Mouse (Mus musculus): ENCODE results near the gene Rprd2. TPM values are rescaled to one million over a fixed set of nuclear protein-coding genes. Genes with fewer than 3 reads are reported as not detected.
"Not testable (repeated sequence)": the region's sequence is repeated elsewhere in the genome, so short reads cannot be mapped to it uniquely, and the experiment has no call there.

Rprd2 gene
- polyA plus RNA-seq, 1 experiment = 0.52 TPM

DNA sequence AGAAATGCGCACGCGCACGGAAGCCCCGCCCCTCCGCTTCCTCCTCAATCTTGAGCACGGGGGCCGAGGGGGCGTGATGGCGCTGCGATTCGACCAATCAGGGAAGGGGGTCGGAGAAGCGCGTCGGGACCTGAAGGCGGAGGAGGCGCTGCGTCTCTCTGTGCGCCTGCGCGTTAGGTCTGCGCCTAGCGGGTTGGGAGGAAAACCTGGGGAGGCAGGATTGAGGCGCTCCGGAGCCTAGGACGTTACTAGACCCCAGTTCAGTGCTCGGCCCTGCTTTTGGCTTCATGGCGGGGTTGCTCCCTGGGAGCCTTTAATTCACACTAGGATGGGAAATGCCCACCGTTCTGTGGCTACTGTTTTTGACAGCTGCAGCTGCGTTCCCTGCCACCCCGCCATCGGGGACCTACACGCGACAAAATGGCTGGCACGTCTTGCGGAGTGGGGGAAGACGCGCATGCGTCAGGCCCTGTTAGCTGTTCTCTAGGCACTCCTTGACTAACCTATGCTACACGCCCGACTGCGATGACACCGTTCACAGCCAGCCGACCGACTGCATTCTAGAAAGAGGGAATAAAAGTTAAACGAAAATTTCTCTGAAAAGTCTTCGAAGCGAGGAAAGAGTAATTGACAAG is 805 bp upstream of the Rprd2 start:
- TF ChIP-seq TAL1 (IDR thresholded peaks at IDR 0.05; ENCODE audit: low read length) = no peak
- no peak for TF ChIP-seq GATA1 (IDR thresholded peaks at IDR 0.05; ENCODE audit: low read length)
- Histone ChIP-seq H3K36me3 (ENCODE audit: control insufficient read depth) (peaks cover 12% of the 10 kb centered on the region), H3K27me3 (ENCODE audit: control insufficient read depth) (no peaks in the 10 kb centered on the region), H3K4me1 (ENCODE audit: control insufficient read depth) (peaks cover 44% of the 10 kb centered on the region), H3K9me3 (ENCODE audit: control insufficient read depth, low read length) (no peaks in the 10 kb centered on the region), H3K4me3 (replicated peaks) (peak overlapping the region; percentile 73)

DNA sequence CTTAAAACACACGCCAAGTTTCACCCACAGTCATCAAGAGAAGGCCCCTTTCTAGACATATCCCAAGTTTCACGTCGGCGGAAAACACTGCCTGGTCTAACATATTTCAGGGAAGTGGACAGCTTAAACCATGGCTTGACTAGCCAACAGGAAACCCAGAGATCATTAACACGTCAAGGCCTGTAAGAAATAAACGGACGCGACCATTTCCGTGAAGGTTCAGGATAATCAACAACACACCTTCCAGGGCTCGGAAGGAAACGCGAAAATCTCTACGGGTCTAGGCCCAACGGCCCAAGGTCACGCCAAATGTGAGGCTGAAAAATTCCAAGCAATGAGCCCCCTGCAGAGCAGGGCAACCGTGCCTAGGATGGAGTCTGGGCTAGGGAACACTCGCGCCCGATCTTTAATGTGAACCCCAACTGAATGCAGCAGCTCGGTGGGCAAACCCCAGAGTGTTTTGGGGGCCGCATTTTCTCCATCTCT is 594 bp downstream of the Rprd2 start:
- Histone ChIP-seq H3K9me3 (ENCODE audit: control insufficient read depth, low read length) (no peaks in the 10 kb centered on the region), H3K36me3 (ENCODE audit: control insufficient read depth) (peaks cover 13% of the 10 kb centered on the region), H3K4me1 (ENCODE audit: control insufficient read depth) (peaks cover 48% of the 10 kb centered on the region), H3K27me3 (ENCODE audit: control insufficient read depth) (no peaks in the 10 kb centered on the region), H3K4me3 (replicated peaks) (peak overlapping the region; percentile 73)
- TF ChIP-seq GATA1 (IDR thresholded peaks at IDR 0.05; ENCODE audit: low read length) (no peak), TAL1 (IDR thresholded peaks at IDR 0.05; ENCODE audit: low read length) (no peak)

DNA sequence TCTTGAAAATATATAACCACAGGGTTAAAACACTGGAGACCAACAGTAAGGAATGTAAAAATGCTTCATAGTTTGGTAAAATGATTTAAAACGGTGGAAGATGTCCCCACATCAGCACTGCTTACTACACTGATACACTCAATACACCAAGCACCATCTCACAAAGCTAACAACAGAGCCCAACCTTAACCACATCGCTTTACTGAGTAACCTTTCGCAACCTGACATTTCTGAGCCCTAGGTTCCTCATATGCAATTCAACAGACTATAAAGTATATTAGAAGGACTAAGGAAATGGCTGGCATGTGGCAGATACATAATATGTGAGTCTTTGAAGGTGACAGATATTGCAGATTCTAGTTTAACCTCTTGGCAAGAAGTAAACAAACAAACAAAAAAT is 2.0 kb downstream of the Rprd2 start:
- Histone ChIP-seq H3K4me1 (ENCODE audit: control insufficient read depth) (peaks cover 56% of the 10 kb centered on the region), H3K4me3 (replicated peaks) (peak overlapping the region; percentile 73), H3K9me3 (ENCODE audit: control insufficient read depth, low read length) (no peaks in the 10 kb centered on the region), H3K36me3 (ENCODE audit: control insufficient read depth) (peaks cover 19% of the 10 kb centered on the region), H3K27me3 (ENCODE audit: control insufficient read depth) (no peaks in the 10 kb centered on the region)
- TF ChIP-seq GATA1 (IDR thresholded peaks at IDR 0.05; ENCODE audit: low read length) (no peak), TAL1 (IDR thresholded peaks at IDR 0.05; ENCODE audit: low read length) (no peak)

DNA sequence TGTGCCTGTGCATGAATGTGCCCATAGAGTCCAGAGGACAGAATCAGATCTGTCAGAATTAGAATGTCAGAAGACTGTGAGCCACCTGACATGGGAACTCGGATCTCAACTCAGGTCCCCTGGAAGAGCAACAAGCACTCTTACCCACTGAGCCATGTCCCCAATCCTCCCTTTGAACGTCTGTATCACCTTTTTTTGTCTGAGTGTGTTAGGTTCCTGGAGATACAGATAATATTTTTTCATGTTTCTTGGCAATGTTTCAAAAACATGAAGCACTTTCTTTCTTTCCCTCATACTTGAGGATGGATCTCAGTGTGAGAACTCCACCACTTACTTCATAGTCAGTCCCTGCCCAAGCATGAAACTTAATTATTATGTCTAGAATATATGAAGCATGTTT is 10.3 kb downstream of the Rprd2 start:
- Histone ChIP-seq H3K27me3 (ENCODE audit: control insufficient read depth) (no peaks in the 10 kb centered on the region), H3K9me3 (ENCODE audit: control insufficient read depth, low read length) (no peaks in the 10 kb centered on the region), H3K4me3 (replicated peaks) (no peak overlapping the region), H3K36me3 (ENCODE audit: control insufficient read depth) (peaks cover 43% of the 10 kb centered on the region), H3K4me1 (ENCODE audit: control insufficient read depth) (peaks cover 57% of the 10 kb centered on the region)
- no peak for TF ChIP-seq GATA1 (IDR thresholded peaks at IDR 0.05; ENCODE audit: low read length)
- no peak for TF ChIP-seq TAL1 (IDR thresholded peaks at IDR 0.05; ENCODE audit: low read length)

DNA sequence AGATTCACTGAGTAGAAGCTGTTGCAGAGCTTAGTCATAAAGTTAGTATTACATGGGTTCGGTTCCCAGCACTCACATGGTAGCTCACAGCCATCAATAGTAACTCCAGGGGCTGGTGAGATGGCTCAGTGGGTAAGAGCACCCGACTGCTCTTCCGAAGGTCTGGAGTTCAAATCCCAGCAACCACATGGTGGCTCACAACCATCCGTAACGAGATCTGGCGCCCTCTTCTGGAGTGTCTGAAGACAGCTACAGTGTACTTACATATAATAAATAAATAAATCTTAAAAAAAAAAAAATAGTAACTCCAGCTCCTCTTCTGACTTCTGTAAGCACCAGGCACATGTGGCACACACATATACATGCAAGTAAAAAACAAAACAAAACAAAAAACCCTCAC is 11.0 kb downstream of the Rprd2 start:
- H3K36me3 ChIP-seq (ENCODE audit: control insufficient read depth) = peaks cover 46% of the 10 kb centered on the region
- H3K4me1 ChIP-seq (ENCODE audit: control insufficient read depth) = peaks cover 62% of the 10 kb centered on the region

DNA sequence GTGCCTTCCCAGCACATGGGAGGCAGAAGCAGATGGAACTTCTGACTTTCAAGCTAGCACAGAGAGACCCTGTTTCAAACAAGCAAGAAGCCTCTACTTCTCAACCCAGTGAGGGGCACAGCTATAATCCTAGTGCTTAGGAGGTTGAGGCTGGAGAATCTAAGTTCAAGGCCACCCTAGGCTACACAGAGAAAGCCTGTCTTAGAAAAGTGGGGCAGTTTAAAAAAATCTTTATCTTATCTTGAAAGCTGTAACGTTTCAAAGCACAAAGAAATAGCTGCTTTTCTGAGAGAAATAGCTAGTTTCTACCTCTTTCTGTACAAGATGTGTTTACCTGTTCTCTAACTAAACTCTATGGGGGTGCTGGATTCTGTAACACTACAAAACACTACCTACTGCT is 12.0 kb downstream of the Rprd2 start:
- no peak overlapping the region for H3K4me3 ChIP-seq (replicated peaks)
- TF ChIP-seq GATA1 (IDR thresholded peaks at IDR 0.05; ENCODE audit: low read length) (no peak), TAL1 (IDR thresholded peaks at IDR 0.05; ENCODE audit: low read length) (no peak)
- H3K36me3 ChIP-seq (ENCODE audit: control insufficient read depth) = peaks cover 47% of the 10 kb centered on the region
- peaks cover 62% of the 10 kb centered on the region for H3K4me1 ChIP-seq (ENCODE audit: control insufficient read depth)
- no peaks in the 10 kb centered on the region for H3K27me3 ChIP-seq (ENCODE audit: control insufficient read depth)
- H3K9me3 ChIP-seq (ENCODE audit: control insufficient read depth, low read length) = no peaks in the 10 kb centered on the region

More for the DNA sequence above, 11.0 kb downstream of the Rprd2 start:
- not testable (repeated sequence) for H3K27me3 ChIP-seq (ENCODE audit: control insufficient read depth); H3K4me3 ChIP-seq (replicated peaks); H3K9me3 ChIP-seq (ENCODE audit: control insufficient read depth, low read length)

DNA sequence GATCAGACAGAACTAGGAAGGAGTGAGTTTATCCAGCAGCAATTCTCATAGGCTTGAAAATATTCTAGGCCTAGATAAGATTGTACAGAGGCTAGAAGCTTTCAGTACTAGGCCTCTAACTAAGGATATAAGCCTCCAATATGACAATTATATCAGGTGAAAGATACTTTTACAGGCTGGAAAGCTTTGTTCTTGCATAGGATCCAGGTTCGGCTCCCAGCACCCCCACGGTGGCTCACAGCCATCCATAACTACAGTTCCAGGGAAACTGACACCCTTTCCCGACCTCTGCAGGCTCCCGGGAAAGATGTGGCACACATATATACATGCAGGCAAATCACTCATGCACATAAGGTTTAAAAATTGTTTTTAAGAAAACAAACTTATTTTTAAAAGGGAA is 14.8 kb downstream of the Rprd2 start:
- Histone ChIP-seq H3K9me3 (ENCODE audit: control insufficient read depth, low read length) (no peaks in the 10 kb centered on the region), H3K4me3 (replicated peaks) (no peak overlapping the region), H3K4me1 (ENCODE audit: control insufficient read depth) (peaks cover 54% of the 10 kb centered on the region), H3K36me3 (ENCODE audit: control insufficient read depth) (peaks cover 54% of the 10 kb centered on the region), H3K27me3 (ENCODE audit: control insufficient read depth) (no peaks in the 10 kb centered on the region)
- TF ChIP-seq GATA1 (IDR thresholded peaks at IDR 0.05; ENCODE audit: low read length) (no peak), TAL1 (IDR thresholded peaks at IDR 0.05; ENCODE audit: low read length) (no peak)

DNA sequence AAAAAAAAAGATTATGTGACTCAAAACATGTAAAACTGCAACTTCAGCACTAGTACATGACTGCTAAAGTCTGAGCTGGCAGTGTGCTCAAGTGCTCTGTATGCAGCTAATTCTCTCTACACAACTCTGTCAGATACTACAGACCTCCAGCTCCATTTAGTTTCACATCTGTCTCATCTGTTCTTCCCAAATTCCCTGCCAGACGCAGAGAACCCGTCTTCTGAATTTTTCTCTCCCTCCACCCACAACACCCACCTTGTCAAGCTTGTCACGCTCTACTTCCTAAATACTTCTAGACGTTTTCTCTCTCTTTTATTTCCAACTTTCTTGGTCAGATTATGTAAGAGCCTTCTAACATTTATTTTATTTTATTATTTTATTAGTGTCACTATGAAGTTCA is 19.9 kb downstream of the Rprd2 start:
- H3K4me1 ChIP-seq (ENCODE audit: control insufficient read depth) = peaks cover 26% of the 10 kb centered on the region
- H3K27me3 ChIP-seq (ENCODE audit: control insufficient read depth) = no peaks in the 10 kb centered on the region
- TF ChIP-seq GATA1 (IDR thresholded peaks at IDR 0.05; ENCODE audit: low read length) = no peak
- H3K4me3 ChIP-seq (replicated peaks) = no peak overlapping the region
- H3K9me3 ChIP-seq (ENCODE audit: control insufficient read depth, low read length) = no peaks in the 10 kb centered on the region
- peaks cover 24% of the 10 kb centered on the region for H3K36me3 ChIP-seq (ENCODE audit: control insufficient read depth)

DNA sequence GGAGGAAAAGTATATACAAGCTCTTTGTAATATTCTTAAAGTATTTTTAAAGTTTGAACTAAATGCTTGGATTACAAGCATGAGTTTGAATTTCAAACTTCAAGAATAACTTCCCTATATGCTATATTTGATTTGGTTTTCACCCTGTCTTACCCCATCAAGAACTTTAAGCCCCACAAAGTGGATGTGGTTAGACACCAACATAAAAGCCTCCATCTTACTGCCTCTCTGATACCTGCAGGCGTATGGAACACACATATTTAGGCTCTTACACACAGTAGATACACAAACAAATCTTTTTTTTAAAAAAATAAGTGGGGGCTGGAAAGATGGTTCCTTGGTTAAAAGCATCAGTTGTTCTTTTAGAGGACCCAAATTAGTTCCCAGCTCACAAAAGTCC is 24.4 kb downstream of the Rprd2 start:
- TF ChIP-seq GATA1 (IDR thresholded peaks at IDR 0.05; ENCODE audit: low read length) (no peak), TAL1 (IDR thresholded peaks at IDR 0.05; ENCODE audit: low read length) (no peak)
- H3K4me1 ChIP-seq (ENCODE audit: control insufficient read depth) = peaks cover 6% of the 10 kb centered on the region
- H3K27me3 ChIP-seq (ENCODE audit: control insufficient read depth) = no peaks in the 10 kb centered on the region
- H3K36me3 ChIP-seq (ENCODE audit: control insufficient read depth) = peaks cover 2% of the 10 kb centered on the region
- H3K9me3 ChIP-seq (ENCODE audit: control insufficient read depth, low read length) = no peaks in the 10 kb centered on the region
- H3K4me3 ChIP-seq (replicated peaks) = no peak overlapping the region

DNA sequence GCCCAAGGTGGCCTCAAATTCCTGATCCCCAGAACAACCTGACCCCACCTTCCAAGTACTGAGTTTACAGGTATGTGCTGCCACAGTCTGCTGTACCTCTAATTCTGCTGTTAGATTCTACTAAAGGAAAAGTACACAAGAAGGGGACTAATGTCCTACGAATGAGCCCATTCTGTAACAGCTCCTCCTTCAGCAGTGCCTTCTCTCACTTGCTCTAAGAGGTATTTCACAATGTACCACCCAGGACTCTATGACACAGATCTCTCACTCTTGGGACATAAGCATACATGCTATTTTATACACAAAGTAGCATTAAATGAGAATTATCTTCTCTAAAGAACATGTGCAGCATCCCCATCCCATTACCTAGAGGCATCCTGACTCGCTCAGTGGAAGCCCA is 25.0 kb downstream of the Rprd2 start:
- Histone ChIP-seq H3K27me3 (ENCODE audit: control insufficient read depth) (no peaks in the 10 kb centered on the region), H3K36me3 (ENCODE audit: control insufficient read depth) (peaks cover 6% of the 10 kb centered on the region), H3K9me3 (ENCODE audit: control insufficient read depth, low read length) (no peaks in the 10 kb centered on the region), H3K4me1 (ENCODE audit: control insufficient read depth) (peaks cover 3% of the 10 kb centered on the region), H3K4me3 (replicated peaks) (no peak overlapping the region)
- no peak for TF ChIP-seq GATA1 (IDR thresholded peaks at IDR 0.05; ENCODE audit: low read length)
- TF ChIP-seq TAL1 (IDR thresholded peaks at IDR 0.05; ENCODE audit: low read length) = no peak

Measured in erythroblast, embryonic 14.5 days (primary cell).